Comparison of ENCODE assay signal across 41 mouse cellular contexts in genomic region chr9:89740041-89740440, GRCm38 (mm10). TPM values are rescaled to one million over a fixed set of nuclear protein-coding genes. Genes with fewer than 3 reads are reported as not detected.
"Had no signal": no experiment of that assay in that cellular context is flagged by ENCODE, and none has a peak within 500 bp of the region (broad histone marks: within the 10 kb centered on the region; RNA-seq: fewer than 3 reads in every experiment).

No protein-coding gene starts in this region.

- H3K4me1 ChIP-seq: limb, embryonic 10.5 days; limb, embryonic 13.5 days; liver, embryonic 12.5 days; liver, embryonic 13.5 days; liver, embryonic 15.5 days; lung, embryonic 15.5 days; megakaryocyte, embryonic 14.5 days; midbrain, embryonic 12.5 days; neural tube, embryonic 12.5 days had no signal

- H3K27ac ChIP-seq: limb, embryonic 10.5 days; limb, embryonic 12.5 days; limb, embryonic 13.5 days; limb, embryonic 15.5 days; liver, embryonic 12.5 days; liver, embryonic 13.5 days; liver, embryonic 14.5 days; liver, embryonic 15.5 days; lung, embryonic 15.5 days; macrophage; midbrain, embryonic 10.5 days; midbrain, embryonic 12.5 days; midbrain, embryonic 13.5 days; midbrain, embryonic 15.5 days; neural tube, embryonic 12.5 days had no signal

- H3K9me3 ChIP-seq: limb, embryonic 10.5 days; limb, embryonic 12.5 days; limb, embryonic 13.5 days; limb, embryonic 15.5 days; liver, embryonic 12.5 days; liver, embryonic 13.5 days; liver, embryonic 15.5 days; lung, embryonic 15.5 days; megakaryocyte, embryonic 14.5 days; midbrain, embryonic 10.5 days; midbrain, embryonic 12.5 days; midbrain, embryonic 13.5 days; midbrain, embryonic 15.5 days; neural tube, embryonic 12.5 days had no signal

- H3K4me2 ChIP-seq: limb, embryonic 12.5 days; limb, embryonic 13.5 days; limb, embryonic 15.5 days; liver, embryonic 11.5 days; liver, embryonic 12.5 days; liver, embryonic 13.5 days; liver, embryonic 15.5 days; lung, embryonic 14.5 days; lung, embryonic 15.5 days; midbrain, embryonic 11.5 days; midbrain, embryonic 12.5 days; midbrain, embryonic 13.5 days; midbrain, embryonic 15.5 days; neural tube, embryonic 12.5 days had no signal

- H3K36me3 ChIP-seq: limb, embryonic 10.5 days; limb, embryonic 12.5 days; limb, embryonic 13.5 days; limb, embryonic 15.5 days; liver, embryonic 12.5 days; liver, embryonic 13.5 days; liver, embryonic 15.5 days; lung, embryonic 15.5 days; midbrain, embryonic 10.5 days; midbrain, embryonic 12.5 days; midbrain, embryonic 13.5 days; midbrain, embryonic 15.5 days; neural tube, embryonic 12.5 days had no signal

- H3K9ac ChIP-seq: limb, embryonic 12.5 days; limb, embryonic 13.5 days; limb, embryonic 15.5 days; liver, embryonic 12.5 days; liver, embryonic 13.5 days; liver, embryonic 14.5 days; liver, embryonic 15.5 days; liver, postnatal 0 days; lung, embryonic 14.5 days; lung, embryonic 15.5 days; midbrain, embryonic 12.5 days; midbrain, embryonic 13.5 days; midbrain, embryonic 15.5 days; neural tube, embryonic 12.5 days had no signal

- H3K4me3 ChIP-seq: limb, embryonic 10.5 days; limb, embryonic 12.5 days; limb, embryonic 13.5 days; limb, embryonic 15.5 days; liver, embryonic 12.5 days; liver, embryonic 13.5 days; liver, embryonic 15.5 days; lung, embryonic 15.5 days; megakaryocyte, embryonic 14.5 days; midbrain, embryonic 10.5 days; midbrain, embryonic 12.5 days; midbrain, embryonic 13.5 days; midbrain, embryonic 15.5 days; myocyte; neural tube, embryonic 12.5 days had no signal

- DNase-seq: left cerebral cortex, postnatal 4 days; liver; liver, embryonic 13.5 days; liver, postnatal 0 days; lung, adult 18-20 months; lung, adult 2 months; lung, embryonic 14.5 days; lung, postnatal 10 days; lung, postnatal 14 days; lung, postnatal 36 days; lung, postnatal 4 days; midbrain, embryonic 14.5 days had no signal

RNA-seq across cellular contexts. Expression of gene Ankrd34c, which starts 1.8 kb away (rescaled TPM):
- total RNA-seq: liver, adult 2 months; megakaryocyte progenitor cell, adult 5-6 weeks; megakaryocyte, adult 5-6 weeks; megakaryocyte-erythroid progenitor cell, adult 5-6 weeks; monocyte, adult 5-6 weeks had no signal
- polyA plus RNA-seq: limb, embryonic 10.5 days; limb, embryonic 11.5 days; limb, embryonic 12.5 days; limb, embryonic 13.5 days; limb, embryonic 14.5 days; liver, adult 2 months; liver, embryonic 11.5 days; liver, embryonic 12.5 days; liver, embryonic 13.5 days; liver, embryonic 14.5 days; liver, embryonic 15.5 days; liver, embryonic 16.5 days; liver, postnatal 0 days; lung, adult 2 months; lung, embryonic 14.5 days; lung, embryonic 15.5 days; lung, embryonic 16.5 days; lung, postnatal 0 days; macrophage; midbrain, embryonic 10.5 days; midbrain, embryonic 12.5 days; myocyte; neural tube, embryonic 11.5 days; neural tube, embryonic 12.5 days had no signal
